Mouse (Mus musculus) hindbrain, postnatal 0 days (tissue): Measurements from ENCODE around the gene Ncor2. TPM values are rescaled to one million over a fixed set of nuclear protein-coding genes. Genes with fewer than 3 reads are reported as not detected.
A peak's percentile ranks its signal among the peaks of the same experiment; 100 is the strongest.
"Not testable (repeated sequence)": the region's sequence is repeated elsewhere in the genome, so short reads cannot be mapped to it uniquely, and the experiment has no call there.

Experiments used
- ATAC-seq: fragments of 200-750 bp; cut with Nextera tagmentation; 2 replicates; pipeline ENCODE4 v1.8.0; 2017; ENCODE audit warnings: mild to moderate bottlenecking, moderate TSS enrichment, moderate library complexity
- DNase-seq: peaks from one replicate; pipeline ENCODE4 v3.0.0-alpha.2; 2015; ENCODE audit warnings: low spot score
- H3K27ac ChIP-seq: fragments of 300-500 bp; sonication (generic); 2 replicates; pipeline ENCODE4 v1.5.1; 2014; ENCODE audit warnings: mild to moderate bottlenecking
- H3K27me3 ChIP-seq: fragments of 300-500 bp; sonication (generic); 2 replicates; pipeline ENCODE4 v1.6.1; 2014; ENCODE audit warnings: low read length, mixed read lengths; ENCODE audit not compliant: insufficient read depth
- H3K36me3 ChIP-seq: fragments of 300-500 bp; sonication (generic); 2 replicates; pipeline ENCODE4 v1.6.1; 2014; ENCODE audit warnings: low read length, mixed read lengths; ENCODE audit not compliant: insufficient read depth
- H3K4me1 ChIP-seq: fragments of 300-500 bp; sonication (generic); 2 replicates; pipeline ENCODE4 v1.6.1; 2014; ENCODE audit warnings: antibody characterized with exemption, low read length, mixed read lengths; ENCODE audit not compliant: insufficient read depth
- H3K4me2 ChIP-seq: fragments of 300-500 bp; sonication (generic); 2 replicates; pipeline ENCODE4 v1.6.1; 2014; ENCODE audit warnings: low read depth, mild to moderate bottlenecking, low read length, moderate library complexity, mixed read lengths
- H3K4me3 ChIP-seq: fragments of 300-500 bp; sonication (generic); 2 replicates; pipeline ENCODE4 v1.5.1; 2014; ENCODE audit warnings: low read length
- H3K9ac ChIP-seq: fragments of 300-500 bp; sonication (generic); replicated peaks from 2 replicates; pipeline ENCODE4 v1.6.1; 2014; ENCODE audit warnings: mild to moderate bottlenecking, low read length, moderate library complexity, mixed read lengths
- H3K9me3 ChIP-seq: fragments of 300-500 bp; sonication (generic); 2 replicates; pipeline ENCODE4 v1.6.1; 2016; ENCODE audit warnings: low read length, mixed read lengths
- CTCF ChIP-seq: IDR thresholded peaks from 2 replicates; pipeline ENCODE4 v1.5.1; 2016; ENCODE audit warnings: antibody characterized with exemption, control low read depth, low read depth
- WGBS: fragments of 180-500 bp; shearing (Covaris S2); extraction: QIAGEN DNeasy Blood & Tissue Kit; methylation state at CpG from one replicate; pipeline ENCODE4 v1.1.7; 2014; 5-methylcytosine and 5-hydroxymethylcytosine counted together
- polyA plus RNA-seq: library from polyadenylated mRNA; unstranded; fragments of >200 nt; fragmentation: Nextera tagmentation; extraction: Ambion mirVana; gene quantifications from 2 replicates; pipeline ENCODE4 v1.2.1, GENCODE M21; 2015
- total RNA-seq: library from RNA; depleted of rRNA; stranded (reverse); fragments of >200 nt; gene quantifications from 2 replicates; pipeline ENCODE4 v1.2.3, GENCODE M21; 2014

Gene Ncor2
- total and polyA plus RNA-seq, 2 experiments from 2014 or later: 22.7 to 35.4 TPM

- Histone ChIP-seq H3K4me1 (peaks cover 23% of the 10 kb centered on the region), H3K9ac (no peak overlapping the region), H3K27me3 (no peaks in the 10 kb centered on the region), H3K4me3 (no peak overlapping the region), H3K27ac (peak overlapping the region; percentile 77), H3K9me3 (no peaks in the 10 kb centered on the region), H3K36me3 (no peaks in the 10 kb centered on the region), H3K4me2 (no peak overlapping the region)
- WGBS: 21% methylated on average over 11 of the region's 11 CpGs
- DNase-seq (peak; percentile 81), ATAC-seq (peak; percentile 61)
- TF ChIP-seq CTCF: no peak
Measured at GRCm38 (mm10) chr5:125203759-125204158, 24.7 kb upstream of the Ncor2 start.

DNA sequence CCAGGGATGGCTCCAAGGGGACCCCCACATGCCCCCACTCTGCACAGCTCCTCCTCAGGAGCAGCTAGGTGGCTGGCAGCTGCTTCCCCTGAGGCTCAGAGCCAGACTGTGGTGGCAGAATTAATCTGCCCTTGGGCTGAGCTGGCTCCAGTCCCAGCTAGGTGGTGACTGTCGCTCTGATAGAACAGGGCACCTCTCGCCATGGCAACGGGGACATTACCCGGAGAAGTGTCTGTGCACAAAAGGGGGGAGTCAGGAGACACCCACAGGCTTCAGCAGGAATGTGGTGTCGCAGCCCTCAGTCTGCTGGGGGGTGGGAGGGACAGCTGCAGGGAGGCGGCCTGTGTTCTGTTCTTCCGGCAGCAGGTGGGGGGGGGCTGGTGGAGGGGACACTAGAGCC is 24.1 kb upstream of the Ncor2 start:
- 3% methylated on average over 7 of the region's 7 CpGs for WGBS
- H3K4me3 ChIP-seq: no peak overlapping the region
- TF ChIP-seq CTCF: peak; percentile 26
- peak overlapping the region; percentile 77 for H3K27ac ChIP-seq
- ATAC-seq (peak; percentile 83), DNase-seq (peak; percentile 91)
- H3K4me2 ChIP-seq: no peak overlapping the region
- H3K27me3 ChIP-seq: no peaks in the 10 kb centered on the region
- no peak overlapping the region; the same call in 1 of the 2 replicates for H3K9ac ChIP-seq
- H3K9me3 ChIP-seq: no peaks in the 10 kb centered on the region
- H3K36me3 ChIP-seq: no peaks in the 10 kb centered on the region
- H3K4me1 ChIP-seq: peaks cover 23% of the 10 kb centered on the region

GRCm38 (mm10) chr5:125202100-125202499 is 23.1 kb upstream of the Ncor2 start:
- no peak for ATAC-seq
- Histone ChIP-seq H3K4me2 (no peak overlapping the region), H3K9ac (no peak overlapping the region), H3K4me3 (no peak overlapping the region), H3K36me3 (no peaks in the 10 kb centered on the region), H3K27ac (peak overlapping the region; percentile 77; the same call in 1 of the 2 replicates), H3K27me3 (no peaks in the 10 kb centered on the region), H3K4me1 (peaks cover 23% of the 10 kb centered on the region), H3K9me3 (no peaks in the 10 kb centered on the region)
- TF ChIP-seq CTCF: no peak
- WGBS: 45% methylated on average over 5 of the region's 5 CpGs
- DNase-seq: peak; percentile 52

- no peaks in the 10 kb centered on the region for H3K36me3 ChIP-seq
- peaks cover 21% of the 10 kb centered on the region for H3K4me1 ChIP-seq
- WGBS: 91% methylated on average over 6 of the region's 6 CpGs
- H3K27ac ChIP-seq: no peak overlapping the region
- H3K9me3 ChIP-seq: no peaks in the 10 kb centered on the region
- TF ChIP-seq CTCF: no peak
- no peak overlapping the region for H3K4me3 ChIP-seq
- no peaks in the 10 kb centered on the region for H3K27me3 ChIP-seq
- DNase-seq: no peak
- no peak overlapping the region for H3K4me2 ChIP-seq
- no peak for ATAC-seq
- no peak overlapping the region for H3K9ac ChIP-seq
Measured at GRCm38 (mm10) chr5:125199086-125199485, 20.1 kb upstream of the Ncor2 start.

GRCm38 (mm10) chr5:125197325-125197724 is 18.3 kb upstream of the Ncor2 start:
- not testable (repeated sequence) for H3K9ac ChIP-seq, H3K9me3 ChIP-seq, H3K36me3 ChIP-seq, H3K4me3 ChIP-seq, H3K4me2 ChIP-seq, H3K27me3 ChIP-seq, ATAC-seq, DNase-seq, H3K27ac ChIP-seq, H3K4me1 ChIP-seq
- 90% methylated on average over 2 of the region's 2 CpGs for WGBS

- no peak overlapping the region for H3K4me2 ChIP-seq
- no peak overlapping the region for H3K9ac ChIP-seq
- no peak for ATAC-seq
- no peaks in the 10 kb centered on the region for H3K4me1 ChIP-seq
- no peak overlapping the region for H3K4me3 ChIP-seq
- WGBS: 82% methylated on average over 13 of the region's 13 CpGs
- no peak for DNase-seq
- no peaks in the 10 kb centered on the region for H3K27me3 ChIP-seq
- H3K27ac ChIP-seq: no peak overlapping the region
- H3K36me3 ChIP-seq: no peaks in the 10 kb centered on the region
- no peaks in the 10 kb centered on the region for H3K9me3 ChIP-seq
- TF ChIP-seq CTCF: no peak
Measured at GRCm38 (mm10) chr5:125196054-125196453, 17.0 kb upstream of the Ncor2 start.

DNA sequence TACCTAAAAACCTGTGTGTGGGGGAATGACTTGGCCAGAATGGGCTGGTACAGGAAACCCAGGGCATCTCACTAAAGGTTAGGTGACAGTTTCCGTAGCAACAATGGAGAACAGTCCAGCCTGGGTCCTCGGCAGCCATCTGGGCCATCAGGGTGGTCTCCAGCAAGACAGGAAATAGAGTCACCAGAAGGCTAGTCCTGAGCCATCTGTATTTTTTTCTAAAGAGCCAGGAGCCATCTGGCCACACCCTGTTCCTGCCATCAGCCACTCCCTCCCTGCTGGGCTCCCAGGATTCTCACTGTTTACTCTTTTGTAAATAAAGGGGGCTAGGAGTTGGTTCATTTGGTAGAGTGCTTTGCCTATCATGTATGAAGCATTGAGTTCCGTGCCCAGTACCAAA is 16.1 kb upstream of the Ncor2 start:
- no peaks in the 10 kb centered on the region for H3K9me3 ChIP-seq
- 34% methylated on average over 3 of the region's 3 CpGs for WGBS
- no peaks in the 10 kb centered on the region for H3K36me3 ChIP-seq
- DNase-seq (peak; percentile 45), ATAC-seq (no peak)
- no peak overlapping the region for H3K4me3 ChIP-seq
- H3K27ac ChIP-seq: no peak overlapping the region
- H3K9ac ChIP-seq: no peak overlapping the region
- H3K27me3 ChIP-seq: no peaks in the 10 kb centered on the region
- no peaks in the 10 kb centered on the region for H3K4me1 ChIP-seq
- TF ChIP-seq CTCF: no peak
- H3K4me2 ChIP-seq: no peak overlapping the region
